Mouse (Mus musculus): ENCODE measurements around the gene Ciita. TPM values are rescaled to one million over a fixed set of nuclear protein-coding genes. Genes with fewer than 3 reads are reported as not detected.

Ciita gene
- 82.2 and 98.8 TPM in 2 replicates for polyA plus RNA-seq (2012; rRNA removed)

DNA sequence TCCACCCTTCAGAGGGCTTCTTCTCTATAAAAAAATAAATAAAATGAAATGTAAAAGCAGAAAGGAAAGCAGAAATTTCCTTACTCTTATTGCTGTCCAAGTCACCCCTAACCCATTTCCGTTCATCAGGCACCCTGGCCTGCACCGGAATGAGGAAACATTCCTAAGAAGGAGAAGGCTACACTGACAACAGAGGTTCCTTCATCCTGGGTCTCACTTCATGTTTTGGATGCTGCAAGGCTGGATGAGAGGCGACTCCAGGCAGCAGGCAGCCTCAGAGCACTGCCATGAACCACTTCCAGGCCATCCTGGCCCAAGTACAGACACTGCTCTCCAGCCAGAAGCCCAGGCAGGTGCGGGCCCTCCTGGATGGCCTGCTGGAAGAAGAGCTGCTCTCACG is at the start of gene Ciita:
Gene Ciita, plus strand, starts transcription at position 203 of the 400 bp plus-strand sequence.
- peak within 1 kb of the TSS; percentile 24; the same call in 1 of the 2 replicates for H3K27ac ChIP-seq (ENCODE audit: insufficient read depth, low read length)
- DNase-seq (ENCODE audit: low read depth in 1 of 2, low spot score in 2 of 2), result no peak
- no peaks in the 10 kb centered on the region for H3K27me3 ChIP-seq (ENCODE audit: control insufficient read depth, insufficient read depth, low read length)
- TF ChIP-seq CTCF (IDR thresholded peaks at IDR 0.05; ENCODE audit: extremely low read depth, insufficient read depth, insufficient read length, insufficient replicate concordance) (no peak), POLR2A (IDR thresholded peaks at IDR 0.05; ENCODE audit: low read depth, low read length) (no peak)
- peak within 1 kb of the TSS; percentile 12; the same call in 1 of the 2 replicates for H3K4me3 ChIP-seq (ENCODE audit: extremely low read depth, insufficient read depth, insufficient read length)
- H3K36me3 ChIP-seq (ENCODE audit: control insufficient read depth, insufficient read depth, low read length), result no peaks in the 10 kb centered on the region
- 79% methylated on average over 5 of the region's 5 CpGs for WGBS
- peaks cover 13% of the 10 kb centered on the region; the same call in 1 of the 2 replicates for H3K4me1 ChIP-seq (ENCODE audit: control insufficient read depth, insufficient read depth, insufficient read length)

DNA sequence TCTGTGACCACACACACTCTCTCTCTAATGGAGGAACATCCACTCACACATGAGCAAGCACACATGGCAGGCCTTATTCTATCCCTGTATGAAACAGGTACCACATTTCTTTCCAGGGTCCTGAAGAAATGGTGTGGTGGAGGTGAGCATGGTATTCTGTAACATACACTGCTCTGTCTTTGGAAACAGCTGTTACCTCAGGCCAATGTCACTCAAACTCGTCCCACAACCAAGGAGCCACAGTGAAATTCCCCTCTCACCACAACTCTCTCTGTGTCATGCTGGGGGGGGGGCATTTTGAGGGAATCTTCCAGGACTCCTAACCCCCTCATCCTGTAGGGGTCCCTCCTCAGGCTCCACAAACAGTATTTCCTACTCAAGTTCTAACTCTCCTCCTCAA is 47.9 kb upstream of the Ciita start:
- no peaks in the 10 kb centered on the region for H3K36me3 ChIP-seq (ENCODE audit: control insufficient read depth, insufficient read depth, low read length)
- no peak for DNase-seq (ENCODE audit: low read depth in 1 of 2, low spot score in 2 of 2)
- 82% methylated on average over 1 of the region's 1 CpGs for WGBS
- no peaks in the 10 kb centered on the region for H3K27me3 ChIP-seq (ENCODE audit: control insufficient read depth, insufficient read depth, low read length)
- H3K4me3 ChIP-seq (ENCODE audit: extremely low read depth, insufficient read depth, insufficient read length), result no peak overlapping the region
- TF ChIP-seq CTCF (IDR thresholded peaks at IDR 0.05; ENCODE audit: extremely low read depth, insufficient read depth, insufficient read length, insufficient replicate concordance) (no peak), POLR2A (IDR thresholded peaks at IDR 0.05; ENCODE audit: low read depth, low read length) (no peak)
- no peak overlapping the region for H3K27ac ChIP-seq (ENCODE audit: insufficient read depth, low read length)
- peaks cover 10% of the 10 kb centered on the region; the same call in 1 of the 2 replicates for H3K4me1 ChIP-seq (ENCODE audit: control insufficient read depth, insufficient read depth, insufficient read length)

DNA sequence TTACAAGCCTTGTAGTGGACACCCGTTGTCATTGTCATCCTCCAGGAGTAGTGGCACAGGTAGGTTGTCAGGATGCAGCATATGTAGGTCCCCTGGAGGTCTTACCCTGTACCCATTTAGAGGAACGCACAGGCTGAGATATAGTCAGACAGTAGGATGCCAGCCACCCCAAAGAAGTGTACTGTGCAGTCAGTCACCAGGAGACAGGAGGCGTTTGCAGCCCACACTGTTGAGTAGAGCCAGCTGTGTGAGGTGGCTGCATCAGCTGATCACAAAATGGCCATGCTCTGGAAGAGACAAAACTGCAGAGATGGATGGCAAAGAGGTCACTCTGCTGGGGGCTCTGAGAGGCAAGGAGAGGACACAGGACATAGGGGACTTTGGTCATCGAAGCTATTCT is 47.5 kb upstream of the Ciita start:
- TF ChIP-seq POLR2A (IDR thresholded peaks at IDR 0.05; ENCODE audit: low read depth, low read length) (no peak), CTCF (IDR thresholded peaks at IDR 0.05; ENCODE audit: extremely low read depth, insufficient read depth, insufficient read length, insufficient replicate concordance) (no peak)
- no peaks in the 10 kb centered on the region for H3K27me3 ChIP-seq (ENCODE audit: control insufficient read depth, insufficient read depth, low read length)
- H3K4me3 ChIP-seq (ENCODE audit: extremely low read depth, insufficient read depth, insufficient read length), result no peak overlapping the region
- no peaks in the 10 kb centered on the region for H3K36me3 ChIP-seq (ENCODE audit: control insufficient read depth, insufficient read depth, low read length)
- no peak for DNase-seq (ENCODE audit: low read depth in 1 of 2, low spot score in 2 of 2)
- WGBS, result 78% methylated on average over 4 of the region's 4 CpGs
- no peak overlapping the region for H3K27ac ChIP-seq (ENCODE audit: insufficient read depth, low read length)
- peaks cover 10% of the 10 kb centered on the region; the same call in 1 of the 2 replicates for H3K4me1 ChIP-seq (ENCODE audit: control insufficient read depth, insufficient read depth, insufficient read length)

DNA sequence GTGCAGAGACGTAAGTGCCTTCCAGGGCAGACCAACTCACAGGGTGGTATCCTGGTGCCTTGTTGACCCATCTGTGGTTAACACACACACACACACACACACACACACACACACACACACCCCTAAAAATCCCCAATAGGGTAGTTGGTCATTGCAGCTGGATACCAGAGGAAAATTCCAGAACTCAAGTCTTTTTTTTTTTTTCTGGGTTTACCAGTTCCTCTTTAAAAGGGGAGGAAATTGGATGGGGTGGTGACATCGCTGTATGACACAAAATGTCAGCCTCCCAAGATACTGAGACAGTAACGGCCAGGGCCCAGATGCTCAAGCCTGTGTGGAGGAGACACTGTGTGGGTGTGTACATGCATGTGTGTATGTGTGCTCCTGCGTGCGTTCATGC is 46.5 kb upstream of the Ciita start:
- no peak for DNase-seq (ENCODE audit: low read depth in 1 of 2, low spot score in 2 of 2)
- WGBS, result 69% methylated on average over 5 of the region's 5 CpGs
- Histone ChIP-seq H3K27me3 (ENCODE audit: control insufficient read depth, insufficient read depth, low read length) (no peaks in the 10 kb centered on the region), H3K4me3 (ENCODE audit: extremely low read depth, insufficient read depth, insufficient read length) (no peak overlapping the region), H3K27ac (ENCODE audit: insufficient read depth, low read length) (peak overlapping the region; percentile 6; the same call in 1 of the 2 replicates), H3K4me1 (ENCODE audit: control insufficient read depth, insufficient read depth, insufficient read length) (peaks cover 10% of the 10 kb centered on the region; the same call in 1 of the 2 replicates), H3K36me3 (ENCODE audit: control insufficient read depth, insufficient read depth, low read length) (no peaks in the 10 kb centered on the region)
- no peak for TF ChIP-seq CTCF (IDR thresholded peaks at IDR 0.05; ENCODE audit: extremely low read depth, insufficient read depth, insufficient read length, insufficient replicate concordance)
- TF ChIP-seq POLR2A (IDR thresholded peaks at IDR 0.05; ENCODE audit: low read depth, low read length), result no peak

DNA sequence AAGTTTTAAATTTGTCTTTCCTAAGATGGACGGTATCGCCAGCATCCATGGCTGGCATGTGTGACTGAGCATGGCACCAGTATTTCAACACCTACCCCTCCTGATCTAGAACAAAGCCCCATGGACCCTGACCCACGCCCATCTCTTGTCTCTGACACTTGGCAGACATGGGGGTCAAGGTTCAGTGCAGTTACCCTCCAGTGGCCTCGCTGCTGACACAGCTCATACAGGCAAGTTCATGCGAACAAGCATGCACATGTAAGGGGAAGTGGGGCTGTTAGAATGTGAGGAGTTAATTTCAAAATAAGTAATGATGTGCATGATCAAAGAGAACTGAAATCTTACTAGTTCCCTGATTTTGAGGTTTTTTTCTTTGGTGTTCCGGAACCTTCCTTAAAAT is 43.7 kb upstream of the Ciita start:
- peak overlapping the region; percentile 59 for H3K27ac ChIP-seq (ENCODE audit: insufficient read depth, low read length)
- H3K4me1 ChIP-seq (ENCODE audit: control insufficient read depth, insufficient read depth, insufficient read length), result peaks cover 10% of the 10 kb centered on the region; the same call in 1 of the 2 replicates
- TF ChIP-seq CTCF (IDR thresholded peaks at IDR 0.05; ENCODE audit: extremely low read depth, insufficient read depth, insufficient read length, insufficient replicate concordance) (no peak), POLR2A (IDR thresholded peaks at IDR 0.05; ENCODE audit: low read depth, low read length) (no peak)
- H3K36me3 ChIP-seq (ENCODE audit: control insufficient read depth, insufficient read depth, low read length), result no peaks in the 10 kb centered on the region
- DNase-seq (ENCODE audit: low read depth in 1 of 2, low spot score in 2 of 2), result no peak
- WGBS, result 74% methylated on average over 6 of the region's 6 CpGs
- H3K4me3 ChIP-seq (ENCODE audit: extremely low read depth, insufficient read depth, insufficient read length), result no peak overlapping the region
- H3K27me3 ChIP-seq (ENCODE audit: control insufficient read depth, insufficient read depth, low read length), result no peaks in the 10 kb centered on the region

DNA sequence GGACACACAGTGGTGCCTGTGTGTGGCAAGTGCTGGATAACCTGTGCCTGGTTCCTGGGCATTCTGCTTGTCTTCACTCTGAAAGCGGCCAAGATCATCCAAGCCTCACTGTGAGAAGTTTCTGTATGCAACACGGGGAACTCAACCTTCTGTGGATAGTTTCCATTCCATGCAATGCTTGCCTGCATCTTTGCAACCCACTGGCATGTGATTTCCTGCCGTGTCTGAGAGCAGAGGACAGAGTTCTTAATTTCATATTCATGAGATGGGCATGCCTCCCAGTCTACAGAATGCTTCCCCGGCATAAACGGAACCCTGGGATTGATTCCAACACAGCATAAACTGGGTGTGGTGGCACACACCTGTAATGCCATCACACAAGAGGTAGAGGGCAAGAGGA is 41.8 kb upstream of the Ciita start:
- no peak overlapping the region; the same call in 1 of the 2 replicates for H3K27ac ChIP-seq (ENCODE audit: insufficient read depth, low read length)
- no peak overlapping the region for H3K4me3 ChIP-seq (ENCODE audit: extremely low read depth, insufficient read depth, insufficient read length)
- no peak for DNase-seq (ENCODE audit: low read depth in 1 of 2, low spot score in 2 of 2)
- no peaks in the 10 kb centered on the region for H3K36me3 ChIP-seq (ENCODE audit: control insufficient read depth, insufficient read depth, low read length)
- peaks cover 10% of the 10 kb centered on the region; the same call in 1 of the 2 replicates for H3K4me1 ChIP-seq (ENCODE audit: control insufficient read depth, insufficient read depth, insufficient read length)
- H3K27me3 ChIP-seq (ENCODE audit: control insufficient read depth, insufficient read depth, low read length), result no peaks in the 10 kb centered on the region
- 61% methylated on average over 5 of the region's 5 CpGs for WGBS
- TF ChIP-seq POLR2A (IDR thresholded peaks at IDR 0.05; ENCODE audit: low read depth, low read length) (no peak), CTCF (IDR thresholded peaks at IDR 0.05; ENCODE audit: extremely low read depth, insufficient read depth, insufficient read length, insufficient replicate concordance) (no peak)

DNA sequence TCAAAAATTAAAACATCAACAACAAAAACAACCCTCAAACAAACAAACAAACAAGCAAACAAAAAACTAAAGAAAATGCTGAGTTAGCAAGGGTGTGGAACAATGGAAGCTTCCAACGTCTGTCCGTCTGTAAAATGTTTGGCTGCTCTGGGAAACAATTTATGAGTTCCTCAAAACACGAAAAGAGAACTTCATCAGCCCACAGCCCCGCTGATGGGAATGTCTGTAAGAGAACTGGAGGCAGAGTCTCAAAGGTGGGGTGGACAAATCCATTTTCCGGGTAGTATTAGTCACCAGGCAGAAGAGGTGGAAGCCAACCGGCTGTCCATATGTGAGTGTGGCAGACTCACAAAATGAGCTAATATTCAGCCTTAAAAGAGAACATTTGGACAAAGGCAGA is 38.5 kb upstream of the Ciita start:
- Histone ChIP-seq H3K27ac (ENCODE audit: insufficient read depth, low read length) (no peak overlapping the region), H3K4me3 (ENCODE audit: extremely low read depth, insufficient read depth, insufficient read length) (no peak overlapping the region), H3K4me1 (ENCODE audit: control insufficient read depth, insufficient read depth, insufficient read length) (no peaks in the 10 kb centered on the region), H3K27me3 (ENCODE audit: control insufficient read depth, insufficient read depth, low read length) (no peaks in the 10 kb centered on the region), H3K36me3 (ENCODE audit: control insufficient read depth, insufficient read depth, low read length) (no peaks in the 10 kb centered on the region)
- DNase-seq (ENCODE audit: low read depth in 1 of 2, low spot score in 2 of 2), result no peak
- whole genome bisulfite sequencing, result 43% methylated on average over 6 of the region's 6 CpGs
- no peak for TF ChIP-seq POLR2A (IDR thresholded peaks at IDR 0.05; ENCODE audit: low read depth, low read length)
